Mouse (Mus musculus) right cerebral cortex, postnatal 25 days (tissue): Measurements from ENCODE around the gene Lmbrd1.
"Not testable (repeated sequence)": the region's sequence is repeated elsewhere in the genome, so short reads cannot be mapped to it uniquely, and the experiment has no call there.

Experiments
- DNase-seq: peaks from one replicate; pipeline ENCODE4 v3.0.0; 2022

Gene Lmbrd1

DNA sequence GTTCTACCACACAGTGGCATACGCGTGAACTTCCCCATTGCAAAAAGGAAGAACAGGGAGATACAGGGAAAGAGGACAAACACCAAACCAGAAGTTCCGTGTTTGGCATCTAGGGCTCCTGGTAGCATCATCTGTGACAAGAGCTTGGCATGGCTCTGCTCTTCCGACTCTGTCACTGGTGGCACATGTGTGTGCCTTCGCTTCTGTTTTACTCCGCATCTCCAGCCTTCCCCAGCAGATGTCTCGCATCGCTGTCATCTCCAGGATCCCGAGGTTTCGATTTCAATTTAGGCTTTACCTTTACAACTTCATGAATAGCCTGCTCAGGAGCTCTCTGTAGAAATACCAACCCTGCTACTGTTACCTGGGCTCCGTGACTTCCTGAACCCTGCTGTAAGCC lies 51.4 kb downstream of the Lmbrd1 start:
- DNase-seq: no peak

DNA sequence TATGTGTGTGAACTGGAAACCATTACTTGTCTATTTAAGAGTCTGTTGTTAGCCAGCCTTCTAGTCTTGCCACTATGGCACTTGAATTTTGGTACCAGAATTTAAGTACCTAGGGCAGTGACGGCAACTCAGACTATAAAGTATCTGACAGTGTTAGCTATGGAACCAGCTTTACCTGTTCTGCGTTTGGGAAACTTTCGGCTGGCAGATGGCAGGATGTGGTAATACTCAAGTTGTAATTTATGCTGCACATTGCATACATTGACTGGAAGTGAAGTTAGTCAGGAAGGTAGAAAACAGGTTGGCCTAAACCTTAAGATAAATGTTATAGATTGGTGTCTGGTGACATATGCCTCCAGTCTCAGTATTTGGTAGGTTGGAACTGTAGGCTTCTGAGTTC lies 53.9 kb downstream of the Lmbrd1 start:
- DNase-seq: no peak

DNA sequence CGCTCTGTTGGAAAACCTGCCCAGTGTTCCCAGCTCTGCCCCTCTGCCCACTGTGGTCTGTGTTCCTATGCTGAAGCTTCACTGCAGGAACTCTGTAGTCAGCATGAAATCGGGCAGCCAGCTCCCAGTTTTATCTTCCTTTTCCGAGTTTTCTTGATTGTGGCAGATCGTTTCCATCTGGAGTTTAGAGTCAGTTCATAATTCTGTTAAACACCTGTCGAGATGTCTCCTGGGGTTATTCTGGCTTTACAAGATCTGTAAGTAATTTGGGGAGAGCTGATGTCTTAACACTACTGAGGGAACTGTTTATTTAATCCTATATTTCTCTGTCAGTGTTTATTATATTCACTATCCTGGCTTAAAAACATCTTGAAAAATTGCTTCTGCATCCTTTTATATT lies 56.4 kb downstream of the Lmbrd1 start:
- no peak for DNase-seq

- DNase-seq: no peak
These were observed 62.5 kb downstream of the Lmbrd1 start for GRCm38 (mm10) chr1:24740903-24741302.

DNA sequence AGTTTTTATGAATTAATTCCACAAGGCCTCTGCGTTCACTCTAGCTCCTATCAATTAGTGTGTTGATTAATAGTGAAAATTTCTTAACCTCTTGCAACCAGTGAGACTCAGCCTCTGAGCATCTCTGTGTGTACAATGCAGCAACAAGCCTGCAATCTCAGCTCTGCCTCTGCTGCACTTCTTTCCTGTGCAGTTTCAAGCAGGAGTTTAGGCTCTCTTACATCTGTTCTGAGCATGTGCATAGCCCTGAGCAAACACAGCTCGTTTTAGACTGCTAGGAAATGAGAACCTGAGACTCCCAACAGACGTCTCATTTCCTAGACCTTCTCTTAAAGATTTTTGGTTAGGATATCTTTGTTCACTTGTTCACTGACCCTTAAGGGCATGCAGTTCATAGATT lies 63.1 kb downstream of the Lmbrd1 start:
- DNase-seq: no peak

GRCm38 (mm10) chr1:24743191-24743924 lies 64.9 kb downstream of the Lmbrd1 start:
- DNase-seq: no peak

- DNase-seq: no peak
These were observed 74.3 kb downstream of the Lmbrd1 start for GRCm38 (mm10) chr1:24752715-24753114.

DNA sequence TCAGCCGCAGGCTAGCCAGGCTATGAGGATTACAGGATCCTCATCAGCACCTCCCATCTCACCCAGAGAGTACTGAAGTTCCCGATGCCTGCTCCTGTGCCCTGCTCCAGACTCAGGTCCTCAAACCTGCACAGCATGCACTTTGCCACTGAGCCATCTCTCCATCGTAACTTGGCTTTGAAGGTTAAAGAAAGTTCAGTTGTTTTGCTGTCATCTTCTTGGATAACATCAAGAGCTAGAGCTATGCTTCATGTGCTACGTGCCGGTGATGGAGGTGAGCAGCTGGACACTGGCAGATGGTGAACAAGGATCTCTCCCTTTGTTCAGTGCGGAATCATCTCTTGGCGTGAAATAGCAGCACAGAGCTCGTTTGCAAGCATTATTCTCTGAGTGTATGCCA lies 80.1 kb downstream of the Lmbrd1 start:
- no peak for DNase-seq

GRCm38 (mm10) chr1:24766466-24766865 lies 88.0 kb downstream of the Lmbrd1 start:
- DNase-seq: no peak

DNA sequence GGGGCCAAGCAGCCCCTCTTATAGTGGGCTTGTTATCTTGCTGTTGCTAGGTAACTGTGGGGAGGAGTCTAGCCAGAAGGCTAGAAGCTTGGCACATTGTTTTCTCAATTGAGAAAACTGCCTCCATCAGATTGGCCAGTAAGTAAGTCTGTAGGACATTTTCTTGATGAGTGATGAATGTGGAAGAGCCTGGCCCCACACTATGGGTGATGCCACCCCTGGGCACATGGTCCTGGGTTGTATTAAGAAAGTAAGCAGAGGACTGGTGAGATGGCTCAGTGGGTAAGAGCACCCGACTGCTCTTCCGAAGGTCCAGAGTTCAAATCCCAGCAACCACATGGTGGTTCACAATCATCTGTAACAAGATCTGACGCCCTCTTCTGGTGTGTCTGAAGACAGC lies 88.8 kb downstream of the Lmbrd1 start:
- DNase-seq: not testable (repeated sequence)

GRCm38 (mm10) chr1:24773642-24774041 lies 95.2 kb downstream of the Lmbrd1 start:
- DNase-seq: no peak

GRCm38 (mm10) chr1:24776576-24776975 lies 98.1 kb downstream of the Lmbrd1 start:
- DNase-seq: no peak

- no peak for DNase-seq
These were observed 114.7 kb downstream of the Lmbrd1 start for GRCm38 (mm10) chr1:24793168-24793567.

DNA sequence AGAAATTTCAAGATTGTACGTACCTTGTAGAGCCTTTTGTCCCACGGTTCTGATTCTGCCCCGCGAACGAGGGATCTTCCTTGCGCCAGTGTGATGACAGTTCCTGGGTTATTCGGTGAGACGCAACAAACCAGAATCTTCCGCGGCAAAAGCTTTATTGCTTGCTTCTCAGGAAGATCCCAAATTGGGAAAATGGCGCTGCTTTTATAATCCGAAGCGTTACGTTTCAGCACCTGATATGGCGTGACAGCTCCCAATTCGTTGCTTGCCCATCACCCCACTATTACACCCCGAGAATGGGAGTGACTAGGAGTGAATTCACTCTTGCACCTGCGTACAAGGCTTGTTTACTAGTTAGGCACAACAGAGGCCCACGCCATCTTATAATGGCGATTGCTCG lies 129.5 kb downstream of the Lmbrd1 start:
- DNase-seq: not testable (repeated sequence)
